Mouse (Mus musculus) G1E-ER4 (cell line): ENCODE results near the gene Kat6b. TPM values are rescaled to one million over a fixed set of nuclear protein-coding genes. Genes with fewer than 3 reads are reported as not detected.

Experiments
- GATA1 ChIP-seq: IDR thresholded peaks from one replicate; pipeline ENCODE4 v1.8.0; 2012; ENCODE audit warnings: low read length, inconsistent platforms
- polyA plus RNA-seq: library from polyadenylated mRNA; stranded (reverse); fragments of >175 nt; gene quantifications from 2 replicates; pipeline ENCODE4 v1.2.3, GENCODE M21; 2012

Gene Kat6b
- polyA plus RNA-seq, 1 experiment: 3.5 TPM

DNA sequence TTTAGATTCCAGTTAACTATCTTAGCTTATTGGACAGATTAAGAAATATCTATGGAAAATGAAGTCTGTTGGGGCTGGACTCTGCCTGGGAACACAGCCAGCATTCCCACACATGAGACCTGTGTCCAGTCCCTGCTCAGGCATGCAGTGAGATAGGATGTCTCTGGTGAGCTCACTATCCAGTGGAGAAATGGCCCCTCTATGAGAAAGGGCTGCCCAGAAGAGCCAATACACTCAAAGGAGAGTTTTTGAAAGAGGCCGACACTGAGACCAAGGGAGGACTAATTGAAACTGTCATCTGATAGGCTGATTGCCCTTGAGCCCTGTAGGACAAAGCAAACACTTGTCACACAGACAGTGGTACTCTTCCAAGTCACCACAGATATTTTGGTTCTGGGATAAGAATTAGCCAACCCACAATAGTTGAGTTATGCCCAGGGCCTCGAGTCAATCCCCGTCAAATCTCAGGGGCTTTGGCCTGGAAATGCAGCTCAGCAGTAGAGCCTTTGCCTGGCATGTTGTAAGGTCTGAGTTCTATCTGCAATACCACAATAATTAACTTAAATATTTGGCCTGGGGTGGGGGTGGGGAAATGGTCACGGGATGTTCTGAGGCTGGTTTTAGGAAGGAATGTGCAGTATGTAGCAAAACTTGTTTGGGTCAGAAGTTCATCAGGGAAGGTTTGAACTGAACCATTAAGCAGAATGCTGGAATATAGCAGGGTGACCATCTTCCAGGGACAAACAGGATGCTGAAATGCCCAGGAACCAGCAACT, 239.4 kb downstream of the Kat6b start:
- no peak for TF ChIP-seq GATA1

Other genes starting within 250 kb of the Kat6b start
- gene Dupd1, start 233.1 kb downstream of the Kat6b start, polyA plus RNA-seq: not detected in 2 replicates